ENCODE assay signal across 26 mouse cellular contexts in genomic region chr13:103683169-103683568, GRCm38 (mm10).
A peak's percentile ranks its signal among the peaks of the same experiment; 100 is the strongest.
DNase-seq lines count a peak whose midpoint lies in the region; ATAC-seq and TF ChIP-seq lines count a peak whose summit lies in the region.
"Had no signal": no experiment of that assay in that cellular context is flagged by ENCODE, and none has a peak within 500 bp of the region (broad histone marks: within the 10 kb centered on the region; RNA-seq: fewer than 3 reads in every experiment).

No protein-coding gene starts in this region.

- H3K4me3 ChIP-seq in midbrain, embryonic 15.5 days = no peak overlapping the region
- H3K4me3 ChIP-seq in midbrain, embryonic 11.5 days (ENCODE audit: low read depth, low read length) = no peak overlapping the region
- H3K4me3 ChIP-seq: embryonic facial prominence, embryonic 15.5 days; erythroblast, embryonic 14.5 days; forebrain, embryonic 10.5 days; heart, embryonic 15.5 days had no signal

- H3K9me3 ChIP-seq in midbrain, embryonic 15.5 days = no peaks in the 10 kb centered on the region
- no peaks in the 10 kb centered on the region for H3K9me3 ChIP-seq in midbrain, embryonic 11.5 days (ENCODE audit: control insufficient read depth, low read length)
- H3K9me3 ChIP-seq: embryonic facial prominence, embryonic 15.5 days; forebrain, embryonic 10.5 days; G1E; heart, embryonic 15.5 days had no signal

- no peak for TF ChIP-seq CTCF in brain, embryonic 14.5 days (IDR thresholded peaks at IDR 0.05; ENCODE audit: borderline replicate concordance, extremely low read depth, insufficient read depth, insufficient read length)

- H3K4me2 ChIP-seq in midbrain, embryonic 15.5 days = no peak overlapping the region
- H3K4me2 ChIP-seq in midbrain, embryonic 11.5 days = no peak overlapping the region
- H3K4me2 ChIP-seq: embryonic facial prominence, embryonic 15.5 days; heart, embryonic 11.5 days; heart, embryonic 15.5 days had no signal

- TF ChIP-seq POLR2A in brain, embryonic 14.5 days (IDR thresholded peaks at IDR 0.05; ENCODE audit: borderline replicate concordance, extremely low read depth, insufficient read depth, insufficient read length, poor library complexity, severe bottlenecking) = no peak

- 45% methylated on average over 9 of the region's 9 CpGs for WGBS in midbrain, embryonic 15.5 days
- 76% methylated on average over 9 of the region's 9 CpGs for WGBS in midbrain, embryonic 11.5 days

- peak; percentile 62 for DNase-seq in heart, adult 11 months
- DNase-seq in heart, postnatal 25 days (ENCODE audit: low spot score) = no peak
- DNase-seq in layer of hippocampus, adult 9-11 months = peak; percentile 48
- DNase-seq in layer of hippocampus, postnatal 10 days (ENCODE audit: low spot score in 2 of 2) = no peak
- DNase-seq in midbrain, embryonic 11.5 days (ENCODE audit: low spot score, missing footprints) = no peak
- DNase-seq in brain, embryonic 14.5 days (ENCODE audit: low read depth) = peak; percentile 28
- no peak for DNase-seq in kidney, postnatal 10 days
- DNase-seq: adrenal gland, adult 8-10 months; adrenal gland, postnatal 36 days; B cell, adult 2 months; cerebellum, adult 11 months; cerebellum, adult 8-10 months; cerebellum, postnatal 14 days; embryo, embryonic 11 days; gastrocnemius, postnatal 36 days; heart, adult 18-20 months; heart, postnatal 36 days had no signal

- H3K27me3 ChIP-seq in midbrain, embryonic 15.5 days (replicated peaks) = no peaks in the 10 kb centered on the region
- no peaks in the 10 kb centered on the region for H3K27me3 ChIP-seq in midbrain, embryonic 11.5 days (ENCODE audit: control insufficient read depth, insufficient read depth, low read length)
- H3K27me3 ChIP-seq: embryonic facial prominence, embryonic 15.5 days; heart, embryonic 15.5 days had no signal

- intact Hi-C loops in heart, postnatal 25 days (cut with DNase I) = no loop called here

- H3K27ac ChIP-seq in midbrain, embryonic 15.5 days = 0 out of 2 replicates have a peak overlapping the region, but pooled peaks have one; percentile 17
- no peak overlapping the region for H3K27ac ChIP-seq in midbrain, embryonic 11.5 days (ENCODE audit: low read depth, low read length)
- H3K27ac ChIP-seq: embryonic facial prominence, embryonic 15.5 days; forebrain, embryonic 10.5 days; heart, embryonic 15.5 days had no signal

- H3K36me3 ChIP-seq in midbrain, embryonic 15.5 days (replicated peaks) = no peaks in the 10 kb centered on the region
- H3K36me3 ChIP-seq in midbrain, embryonic 11.5 days (ENCODE audit: control insufficient read depth, insufficient read depth, low read length) = no peaks in the 10 kb centered on the region
- H3K36me3 ChIP-seq: embryonic facial prominence, embryonic 15.5 days; forebrain, embryonic 10.5 days; G1E; heart, embryonic 15.5 days had no signal

- ATAC-seq in midbrain, embryonic 15.5 days (replicated peaks) = no peak
- ATAC-seq in midbrain, embryonic 11.5 days (ENCODE audit: low FRiP score) = no peak
- ATAC-seq: CD4-positive, CD25-positive, alpha-beta regulatory T cell, adult 4 months; forebrain, embryonic 14.5 days had no signal

- H3K4me1 ChIP-seq in midbrain, embryonic 15.5 days = no peaks in the 10 kb centered on the region
- H3K4me1 ChIP-seq in midbrain, embryonic 11.5 days (ENCODE audit: control insufficient read depth, insufficient read depth, low read length) = no peaks in the 10 kb centered on the region
- H3K4me1 ChIP-seq: embryonic facial prominence, embryonic 15.5 days; forebrain, embryonic 10.5 days; heart, embryonic 15.5 days had no signal

- no peak overlapping the region for H3K9ac ChIP-seq in midbrain, embryonic 15.5 days
- no peak overlapping the region for H3K9ac ChIP-seq in midbrain, embryonic 11.5 days (ENCODE audit: low read length)
- H3K9ac ChIP-seq: embryonic facial prominence, embryonic 15.5 days; heart, embryonic 15.5 days had no signal

Comparison
In these comparisons a context has a peak if more than half of its experiments do, and no peak if none do; other contexts are left out.
1. DNase-seq: peak in heart, adult 11 months (single experiment), layer of hippocampus, adult 9-11 months (single experiment) and brain, embryonic 14.5 days (single experiment); none in heart, postnatal 25 days (single experiment), layer of hippocampus, postnatal 10 days (0 of 2), midbrain, embryonic 11.5 days (single experiment) and kidney, postnatal 10 days (single experiment).